Mouse (Mus musculus) cerebellum, adult 11-12 months (tissue): ENCODE data around the gene Chd4.
A peak's percentile ranks its signal among the peaks of the same experiment; 100 is the strongest.

ENCODE experiments used
- DNase-seq: peaks from one replicate; pipeline ENCODE4 v3.0.0; 2022

Gene Chd4

DNA sequence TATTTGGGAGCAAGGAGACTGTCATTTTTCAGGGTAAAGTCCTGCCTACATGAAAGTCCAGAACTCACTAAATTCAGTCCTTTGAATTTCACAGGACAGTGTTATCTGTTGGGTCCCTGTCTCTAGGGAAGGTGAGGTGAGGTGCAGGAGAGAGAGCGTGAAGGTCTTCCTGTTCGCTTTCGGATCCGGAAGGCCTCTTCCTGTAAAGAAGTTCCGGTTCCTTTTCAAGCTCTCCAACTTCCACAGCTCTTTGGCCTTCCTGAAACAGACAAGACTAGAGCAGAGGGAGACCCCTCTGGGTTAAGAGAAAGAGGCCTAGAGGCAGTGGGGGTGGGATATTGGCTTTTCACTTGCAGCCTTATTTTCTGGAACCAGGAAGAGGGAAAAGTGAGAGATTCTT lies 3.4 kb upstream of the Chd4 start:
- DNase-seq: no peak

DNA sequence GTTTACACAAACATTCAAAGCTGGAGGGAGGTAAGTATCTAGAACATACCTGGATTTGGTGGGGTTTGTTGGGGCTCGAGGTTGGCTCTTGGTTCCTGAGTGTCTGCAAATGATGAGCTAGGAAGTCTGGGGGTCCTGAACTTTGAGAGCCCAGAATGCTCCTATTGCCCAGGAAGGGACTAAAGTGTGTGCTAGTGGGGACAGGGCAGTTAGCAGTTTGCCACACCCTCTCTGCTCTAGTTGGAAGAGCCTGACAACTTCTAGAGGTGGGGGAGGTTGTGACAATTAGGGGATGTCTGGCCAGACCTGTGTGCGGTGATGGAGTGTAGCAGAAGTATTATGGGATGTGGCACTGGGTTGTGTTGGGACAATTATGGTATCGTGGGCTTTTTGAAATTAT lies 938 bp upstream of the Chd4 start:
- no peak for DNase-seq

DNA sequence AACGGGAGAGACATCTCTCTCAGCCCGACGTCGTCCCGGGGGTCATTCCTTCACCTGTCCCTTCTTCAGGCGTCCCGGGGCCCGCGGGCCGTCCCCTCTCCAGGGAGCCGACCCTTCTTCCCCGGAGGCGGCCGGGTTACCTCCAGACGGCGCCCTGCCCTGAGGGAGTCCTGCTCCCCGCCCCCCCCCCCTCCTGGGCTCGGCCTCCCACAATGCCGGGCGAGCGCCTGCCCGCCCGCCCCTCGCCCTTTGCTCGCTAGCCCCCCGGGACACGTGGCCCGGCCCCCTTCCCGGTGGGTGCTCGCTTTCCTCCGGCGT lies 457 bp downstream of the Chd4 start:
- DNase-seq: no peak

DNA sequence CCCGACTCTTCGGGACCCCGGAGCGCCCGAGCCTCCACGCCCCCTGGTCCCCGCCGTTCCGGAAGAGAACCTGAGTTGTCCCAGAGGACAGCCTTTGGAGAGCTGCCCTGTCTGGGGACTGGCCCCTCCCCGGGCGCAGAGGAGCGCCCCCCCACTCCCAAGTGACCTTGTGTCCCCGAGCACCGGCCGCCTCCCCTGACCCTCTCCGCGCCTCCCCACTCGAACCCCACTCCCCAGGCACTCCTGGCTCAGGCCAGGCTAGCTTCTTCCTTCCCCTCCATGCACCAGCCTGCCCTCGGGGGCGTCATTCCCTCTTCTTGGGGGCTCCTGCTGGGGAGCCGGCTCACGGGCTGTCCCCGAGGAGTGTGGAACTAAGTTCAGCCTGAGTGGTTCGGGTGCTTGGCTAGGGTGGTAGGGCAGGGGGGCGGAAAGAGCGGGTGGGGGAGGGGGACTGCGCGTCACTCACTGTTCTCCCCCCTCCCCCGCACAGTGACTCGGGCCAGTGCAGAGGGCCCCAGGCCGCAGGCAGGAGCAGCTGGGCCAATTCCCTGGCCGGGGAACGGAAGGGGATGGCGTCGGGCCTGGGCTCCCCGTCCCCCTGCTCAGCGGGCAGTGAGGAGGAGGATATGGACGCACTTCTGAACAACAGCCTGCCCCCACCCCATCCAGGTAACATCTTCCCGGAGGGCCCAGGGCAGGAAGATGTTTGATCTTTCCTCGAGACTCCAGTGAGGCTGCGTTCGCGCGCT lies 990 bp downstream of the Chd4 start:
- DNase-seq: peak; percentile 84

- DNase-seq: no peak
These were observed 1.5 kb downstream of the Chd4 start for GRCm38 (mm10) chr6:125097346-125097689.

DNA sequence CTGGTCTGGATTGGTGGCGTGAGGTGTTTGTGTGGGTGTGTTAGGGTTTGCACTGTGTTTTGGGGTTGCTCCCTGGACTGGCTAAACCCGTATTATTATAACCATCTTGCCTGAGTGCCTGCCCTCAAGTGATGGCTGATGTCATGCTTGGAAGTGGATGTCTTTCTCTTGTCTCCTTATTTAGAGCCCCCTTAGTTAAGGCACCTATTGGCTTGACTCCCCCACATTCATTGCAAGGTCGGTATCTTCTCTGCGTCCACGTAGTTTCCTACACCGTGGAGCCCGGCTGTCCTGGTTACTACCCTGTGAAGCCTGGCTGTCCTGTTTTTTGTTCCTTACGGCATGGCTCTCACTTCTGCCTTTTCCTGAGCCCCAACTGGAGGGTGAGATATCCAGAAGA lies 2.2 kb downstream of the Chd4 start:
- DNase-seq: no peak

DNA sequence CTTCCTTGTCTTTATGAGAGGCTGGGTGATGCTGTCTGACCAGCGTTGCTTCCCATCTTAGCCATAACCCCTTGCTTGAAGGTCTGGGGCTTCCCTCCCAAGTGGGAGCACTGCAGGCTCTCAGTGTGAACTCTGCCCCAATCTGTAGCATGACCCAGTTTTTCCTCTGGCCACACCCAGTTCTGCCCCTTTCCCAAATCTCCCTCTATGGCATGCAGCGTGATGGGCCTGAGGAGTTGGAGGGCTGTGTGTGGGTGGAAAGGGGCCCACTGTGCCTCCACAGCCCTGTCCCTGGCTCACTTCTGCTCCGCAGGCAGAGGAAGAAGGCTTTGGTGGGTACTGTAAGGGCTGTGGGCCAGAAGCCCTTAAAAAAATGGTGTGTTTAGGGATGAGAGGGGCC lies 2.7 kb downstream of the Chd4 start:
- DNase-seq: peak; percentile 54

- peak; percentile 58 for DNase-seq
These were observed 3.7 kb downstream of the Chd4 start for GRCm38 (mm10) chr6:125099421-125099971.

DNA sequence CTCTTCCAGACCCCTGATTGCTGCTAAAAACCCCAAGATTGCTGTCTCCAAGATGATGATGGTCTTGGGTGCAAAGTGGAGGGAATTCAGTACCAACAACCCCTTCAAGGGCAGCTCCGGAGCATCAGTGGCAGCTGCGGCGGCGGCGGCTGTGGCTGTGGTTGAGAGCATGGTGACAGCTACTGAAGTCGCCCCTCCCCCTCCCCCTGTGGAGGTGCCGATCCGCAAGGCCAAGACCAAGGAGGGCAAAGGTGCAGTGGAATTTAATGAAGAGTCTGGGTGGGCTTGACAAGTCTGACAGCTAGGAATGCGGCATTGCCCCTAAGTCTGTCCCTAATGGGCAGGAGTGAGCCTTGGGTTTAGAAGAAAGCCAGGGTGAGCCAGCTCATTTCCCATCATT lies 5.7 kb downstream of the Chd4 start:
- DNase-seq: no peak

- no peak for DNase-seq
These were observed 8.4 kb downstream of the Chd4 start for GRCm38 (mm10) chr6:125104223-125104622.

GRCm38 (mm10) chr6:125107705-125108104 lies 11.9 kb downstream of the Chd4 start:
- no peak for DNase-seq

GRCm38 (mm10) chr6:125109371-125109770 lies 13.6 kb downstream of the Chd4 start:
- no peak for DNase-seq

- DNase-seq: peak; percentile 45
These were observed 15.1 kb downstream of the Chd4 start for GRCm38 (mm10) chr6:125110927-125111326.

- no peak for DNase-seq
These were observed 16.8 kb downstream of the Chd4 start for GRCm38 (mm10) chr6:125112553-125112952.

GRCm38 (mm10) chr6:125119387-125119786 lies 23.6 kb downstream of the Chd4 start:
- DNase-seq: no peak

GRCm38 (mm10) chr6:125128724-125129123 lies 32.9 kb downstream of the Chd4 start:
- DNase-seq: no peak

DNA sequence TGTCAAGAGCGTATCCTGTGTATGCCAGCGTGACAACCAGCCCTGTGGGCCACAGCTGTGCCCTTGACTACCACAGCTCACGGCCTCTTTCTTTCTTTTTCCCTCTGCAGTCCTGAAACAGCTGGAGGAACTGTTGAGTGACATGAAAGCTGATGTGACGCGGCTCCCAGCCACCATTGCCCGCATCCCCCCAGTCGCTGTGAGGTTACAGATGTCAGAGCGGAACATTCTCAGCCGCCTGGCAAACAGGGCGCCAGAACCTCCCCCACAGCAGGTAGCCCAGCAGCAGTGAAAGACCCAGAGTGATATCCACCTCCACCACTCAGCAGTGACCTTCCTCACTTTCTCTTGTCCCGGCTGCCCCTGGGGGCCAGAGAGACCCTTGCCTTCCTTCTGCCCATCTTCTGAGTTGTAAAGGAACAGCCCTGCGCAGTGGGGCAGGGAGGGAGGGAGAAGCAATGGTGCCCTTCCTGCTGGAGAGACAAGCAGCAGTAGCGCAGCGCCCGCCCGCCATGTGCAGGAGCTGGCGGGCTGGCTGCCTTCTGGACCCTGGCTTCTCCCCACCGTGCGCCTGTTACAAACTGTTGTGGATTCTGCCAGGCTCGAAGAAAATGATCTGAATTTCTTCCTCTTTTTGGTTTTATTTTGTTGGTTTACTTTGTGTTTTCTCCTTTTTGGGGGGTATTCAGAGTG lies 34.1 kb downstream of the Chd4 start:
- DNase-seq: no peak

GRCm38 (mm10) chr6:125131302-125132156 lies 35.7 kb downstream of the Chd4 start, which contains the start of gene Nop2:
Nop2 (plus strand) TSS chr6:125131909.
- DNase-seq: peak; percentile 87

DNA sequence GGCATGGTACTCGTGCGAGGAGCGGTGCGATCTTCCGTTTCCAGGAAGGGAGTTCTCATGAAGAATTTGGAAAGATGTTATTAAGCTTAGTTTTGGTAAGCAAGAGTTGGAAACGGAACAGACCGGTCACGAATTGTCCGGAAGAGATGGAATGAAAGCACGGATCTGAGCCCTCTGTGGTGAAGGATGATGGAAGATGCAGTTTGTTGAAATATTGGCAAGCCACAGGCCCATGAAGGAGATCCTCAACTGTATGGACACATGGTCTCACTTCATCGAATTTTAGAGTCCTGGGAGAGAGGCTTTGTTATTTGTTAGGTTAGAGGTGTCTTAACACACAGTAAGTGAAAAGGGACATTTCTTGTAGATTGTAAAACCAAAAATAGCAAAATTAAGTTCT lies 36.7 kb downstream of the Chd4 start:
- no peak for DNase-seq

GRCm38 (mm10) chr6:125137002-125137671 lies 41.4 kb downstream of the Chd4 start:
- DNase-seq: no peak

DNA sequence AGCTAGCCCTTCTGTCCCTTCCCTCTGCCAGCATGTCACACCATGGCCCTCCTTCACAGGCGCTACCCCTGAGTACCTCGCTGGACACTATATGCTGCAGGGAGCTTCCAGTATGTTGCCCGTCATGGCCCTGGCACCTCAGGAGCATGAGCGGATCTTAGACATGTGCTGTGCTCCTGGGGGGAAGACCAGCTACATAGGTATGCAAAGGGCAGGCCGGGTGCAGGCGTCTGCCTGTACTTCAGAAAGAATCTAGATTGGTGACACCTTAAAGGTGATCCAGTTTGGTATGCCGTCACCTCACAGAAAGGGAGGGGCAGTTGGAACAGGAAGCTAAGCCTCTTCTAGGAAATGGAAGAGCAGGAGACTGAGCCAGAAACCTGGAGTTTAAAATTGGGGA lies 44.0 kb downstream of the Chd4 start:
- no peak for DNase-seq

- DNase-seq: no peak
These were observed 46.7 kb downstream of the Chd4 start for GRCm38 (mm10) chr6:125142436-125142835.

- no peak for DNase-seq
These were observed 47.3 kb downstream of the Chd4 start for GRCm38 (mm10) chr6:125143128-125143527.
